Comparison of ENCODE assay signal across 16 mouse cellular contexts in the genomic region with DNA sequence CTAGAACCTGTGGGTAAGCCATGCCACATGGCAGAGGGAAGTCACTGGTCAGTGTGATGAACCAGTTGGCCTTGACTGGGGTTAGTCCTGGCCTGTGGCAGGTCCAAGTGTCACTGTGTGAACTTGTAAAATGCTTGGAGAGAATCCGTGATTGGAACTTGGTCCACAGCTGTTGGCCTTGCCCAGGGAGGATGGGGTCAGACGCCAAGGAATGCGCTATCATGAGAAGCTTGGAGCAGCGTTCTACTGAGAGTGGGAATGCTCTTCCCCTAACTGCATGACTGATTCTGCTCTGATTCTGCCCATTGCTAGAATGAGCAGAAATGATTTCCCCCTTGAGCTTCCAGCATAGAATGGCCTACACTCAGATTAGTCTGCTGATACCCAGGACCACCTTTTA. TPM values are rescaled to one million over a fixed set of nuclear protein-coding genes. Genes with fewer than 3 reads are reported as not detected.
A peak's percentile ranks its signal among the peaks of the same experiment; 100 is the strongest.
DNase-seq lines count a peak whose midpoint lies in the region; ATAC-seq and TF ChIP-seq lines count a peak whose summit lies in the region.
"Had no signal": no experiment of that assay in that cellular context is flagged by ENCODE, and none has a peak within 500 bp of the region (broad histone marks: within the 10 kb centered on the region; RNA-seq: fewer than 3 reads in every experiment).

No protein-coding gene starts in this region.

- no peak overlapping the region for H3K4me3 ChIP-seq in cerebellum, adult 2 months (replicated peaks; ENCODE audit: insufficient read depth, low read depth, low read length)
- H3K4me3 ChIP-seq in kidney, embryonic 16.5 days (ENCODE audit: low read length), result no peak overlapping the region
- no peak overlapping the region for H3K4me3 ChIP-seq in lung, embryonic 16.5 days (ENCODE audit: low read length)
- no peak overlapping the region for H3K4me3 ChIP-seq in olfactory bulb, adult 2 months (ENCODE audit: insufficient read depth, low read depth, low read length)
- H3K4me3 ChIP-seq: forebrain, embryonic 10.5 days; hindbrain, embryonic 10.5 days; limb, embryonic 15.5 days; neural tube, embryonic 13.5 days had no signal

- H3K27ac ChIP-seq in cerebellum, adult 2 months (ENCODE audit: insufficient read depth, low read length), result peak overlapping the region; percentile 70; the same call in 1 of the 2 replicates
- peak overlapping the region; percentile 64 for H3K27ac ChIP-seq in kidney, embryonic 16.5 days (ENCODE audit: low read length)
- peak overlapping the region; percentile 39; the same call in 1 of the 2 replicates for H3K27ac ChIP-seq in lung, embryonic 16.5 days (ENCODE audit: low read length)
- 0 out of 2 replicates have a peak overlapping the region, but pooled peaks have one; percentile 42 for H3K27ac ChIP-seq in olfactory bulb, adult 2 months (ENCODE audit: insufficient read depth, low read depth, low read length)
- H3K27ac ChIP-seq: forebrain, embryonic 10.5 days; hindbrain, embryonic 10.5 days; limb, embryonic 15.5 days; neural tube, embryonic 13.5 days had no signal

- WGBS in cerebellum, adult 2 months, result 67% methylated on average over 4 of the region's 4 CpGs
- WGBS in kidney, embryonic 16.5 days, result 55% methylated on average over 4 of the region's 4 CpGs
- WGBS in lung, embryonic 16.5 days, result 69% methylated on average over 4 of the region's 4 CpGs
- 83% methylated on average over 4 of the region's 4 CpGs for WGBS in olfactory bulb, adult 2 months

- TF ChIP-seq POLR2A in cerebellum, adult 2 months (IDR thresholded peaks at IDR 0.05; ENCODE audit: borderline replicate concordance, insufficient read depth, low read length), result no peak
- TF ChIP-seq POLR2A in olfactory bulb, adult 2 months (IDR thresholded peaks at IDR 0.05; ENCODE audit: insufficient read depth, low read depth, low read length), result no peak

- H3K9me3 ChIP-seq in kidney, embryonic 16.5 days (ENCODE audit: low read length), result peaks cover 2% of the 10 kb centered on the region; the same call in 1 of the 2 replicates
- no peaks in the 10 kb centered on the region for H3K9me3 ChIP-seq in lung, embryonic 16.5 days (ENCODE audit: control insufficient read depth, low read length)
- H3K9me3 ChIP-seq: limb, embryonic 15.5 days; neural tube, embryonic 13.5 days had no signal

- TF ChIP-seq CTCF in cerebellum, adult 2 months (IDR thresholded peaks at IDR 0.05; ENCODE audit: borderline replicate concordance, insufficient read depth, low read depth, low read length), result no peak
- TF ChIP-seq CTCF in olfactory bulb, adult 2 months (IDR thresholded peaks at IDR 0.05; ENCODE audit: insufficient read depth, low read depth, low read length), result no peak

- H3K36me3 ChIP-seq in kidney, embryonic 16.5 days (ENCODE audit: insufficient read depth, low read length), result no peaks in the 10 kb centered on the region
- no peaks in the 10 kb centered on the region for H3K36me3 ChIP-seq in lung, embryonic 16.5 days (ENCODE audit: control insufficient read depth, insufficient read depth, low read length)
- H3K36me3 ChIP-seq: limb, embryonic 15.5 days; neural tube, embryonic 13.5 days had no signal

- H3K4me2 ChIP-seq in kidney, embryonic 16.5 days (replicated peaks; ENCODE audit: low read depth, low read length), result no peak overlapping the region
- no peak overlapping the region for H3K4me2 ChIP-seq in lung, embryonic 16.5 days (ENCODE audit: low read depth, low read length)
- H3K4me2 ChIP-seq: limb, embryonic 15.5 days; neural tube, embryonic 13.5 days had no signal

- DNase-seq in cerebellum, adult 2 months, result no peak
- no peak for DNase-seq in cerebellum, postnatal 4 days (ENCODE audit: low spot score in 2 of 2)
- no peak for DNase-seq in kidney, adult 11 months
- DNase-seq in lung, postnatal 36 days, result no peak
- DNase-seq in urinary bladder, postnatal 36 days (ENCODE audit: low spot score in 2 of 2), result no peak
- DNase-seq: cerebellum, adult 18-20 months; gastrocnemius, postnatal 14 days; thymus, postnatal 36 days had no signal

- peaks cover 31% of the 10 kb centered on the region for H3K4me1 ChIP-seq in cerebellum, adult 2 months (ENCODE audit: control insufficient read depth, insufficient read depth, low read length)
- H3K4me1 ChIP-seq in kidney, embryonic 16.5 days (ENCODE audit: insufficient read depth, low read length), result peaks cover 19% of the 10 kb centered on the region
- H3K4me1 ChIP-seq in lung, embryonic 16.5 days (replicated peaks; ENCODE audit: control insufficient read depth, insufficient read depth, low read length), result peaks cover 9% of the 10 kb centered on the region; the same call in 1 of the 2 replicates
- H3K4me1 ChIP-seq in olfactory bulb, adult 2 months (ENCODE audit: control insufficient read depth, insufficient read depth, low read length), result peaks cover 33% of the 10 kb centered on the region
- H3K4me1 ChIP-seq: neural tube, embryonic 13.5 days had no signal

- no peak overlapping the region for H3K9ac ChIP-seq in kidney, embryonic 16.5 days (replicated peaks; ENCODE audit: low read length)
- H3K9ac ChIP-seq in lung, embryonic 16.5 days (ENCODE audit: low read length), result 0 out of 2 replicates have a peak overlapping the region, but pooled peaks have one; percentile 7
- H3K9ac ChIP-seq: limb, embryonic 15.5 days; neural tube, embryonic 13.5 days had no signal

- ATAC-seq in kidney, embryonic 16.5 days (ENCODE audit: low FRiP score, low TSS enrichment), result peak; percentile 21; the same call in 1 of the 2 replicates
- ATAC-seq in lung, embryonic 16.5 days (ENCODE audit: low read depth), result no peak

- H3K27me3 ChIP-seq in cerebellum, adult 2 months (ENCODE audit: control insufficient read depth, insufficient read depth, low read length), result no peaks in the 10 kb centered on the region
- H3K27me3 ChIP-seq in kidney, embryonic 16.5 days (ENCODE audit: insufficient read depth, low read length), result no peaks in the 10 kb centered on the region
- no peaks in the 10 kb centered on the region for H3K27me3 ChIP-seq in lung, embryonic 16.5 days (ENCODE audit: control insufficient read depth, insufficient read depth, low read depth, low read length)
- H3K27me3 ChIP-seq: CH12.LX; limb, embryonic 15.5 days; neural tube, embryonic 13.5 days had no signal

RNA-seq across cellular contexts. Expression of gene Tbc1d22a, which starts 6.5 kb away (rescaled TPM):
- 23.0 and 23.3 TPM in 2 replicates for polyA plus RNA-seq in cerebellum, adult 2 months (2012; rRNA removed)
- polyA plus RNA-seq in kidney, embryonic 16.5 days (2015; fragmentation: Nextera tagmentation; extraction: Ambion mirVana), result 16.5 and 16.6 TPM in 2 replicates
- 13.6 and 14.3 TPM in 2 replicates for polyA plus RNA-seq in lung, embryonic 16.5 days (2015; fragmentation: Nextera tagmentation; extraction: Ambion mirVana)
- not detected in 2 replicates for polyA plus RNA-seq in olfactory bulb, adult 2 months (2012; ENCODE audit: insufficient read depth, insufficient read length, low replicate concordance, missing spikeins)

RNA-seq across cellular contexts. Expression of gene Cerk, which starts 34.8 kb away (rescaled TPM):
- 152 and 159 TPM in 2 replicates for polyA plus RNA-seq in cerebellum, adult 2 months (2012; rRNA removed)
- 13.6 and 13.7 TPM in 2 replicates for polyA plus RNA-seq in kidney, embryonic 16.5 days (2015; fragmentation: Nextera tagmentation; extraction: Ambion mirVana)
- 25.2 and 26.4 TPM in 2 replicates for polyA plus RNA-seq in lung, embryonic 16.5 days (2015; fragmentation: Nextera tagmentation; extraction: Ambion mirVana)
- 113 TPM in 1 of 2 replicates, not detected in the other for polyA plus RNA-seq in olfactory bulb, adult 2 months (2012; ENCODE audit: insufficient read depth, insufficient read length, low replicate concordance, missing spikeins)
